Mouse (Mus musculus) brain, embryonic 14.5 days (tissue): ENCODE data around the gene 6430628N08Rik.

Experiments
- CTCF ChIP-seq: fragments of 200-500 bp; IDR thresholded peaks from 2 replicates; pipeline ENCODE4 v1.5.1; 2012; ENCODE audit warnings: inconsistent platforms, mild to moderate bottlenecking, moderate library complexity, borderline replicate concordance; ENCODE audit not compliant: insufficient read depth, insufficient read length; ENCODE audit errors: extremely low read depth
- POLR2A ChIP-seq: fragments of 200-500 bp; IDR thresholded peaks from 2 replicates; pipeline ENCODE4 v1.6.1; 2012; ENCODE audit warnings: mild to moderate bottlenecking, inconsistent platforms, borderline replicate concordance; ENCODE audit not compliant: poor library complexity, insufficient read depth, insufficient read length, severe bottlenecking; ENCODE audit errors: extremely low read depth

- TF ChIP-seq CTCF (no peak), POLR2A (no peak)
Measured at GRCm38 (mm10) chr4:115846656-115847055, 43.8 kb upstream of the 6430628N08Rik start.
